ENCODE assay signal across 12 mouse cellular contexts in the genomic region with DNA sequence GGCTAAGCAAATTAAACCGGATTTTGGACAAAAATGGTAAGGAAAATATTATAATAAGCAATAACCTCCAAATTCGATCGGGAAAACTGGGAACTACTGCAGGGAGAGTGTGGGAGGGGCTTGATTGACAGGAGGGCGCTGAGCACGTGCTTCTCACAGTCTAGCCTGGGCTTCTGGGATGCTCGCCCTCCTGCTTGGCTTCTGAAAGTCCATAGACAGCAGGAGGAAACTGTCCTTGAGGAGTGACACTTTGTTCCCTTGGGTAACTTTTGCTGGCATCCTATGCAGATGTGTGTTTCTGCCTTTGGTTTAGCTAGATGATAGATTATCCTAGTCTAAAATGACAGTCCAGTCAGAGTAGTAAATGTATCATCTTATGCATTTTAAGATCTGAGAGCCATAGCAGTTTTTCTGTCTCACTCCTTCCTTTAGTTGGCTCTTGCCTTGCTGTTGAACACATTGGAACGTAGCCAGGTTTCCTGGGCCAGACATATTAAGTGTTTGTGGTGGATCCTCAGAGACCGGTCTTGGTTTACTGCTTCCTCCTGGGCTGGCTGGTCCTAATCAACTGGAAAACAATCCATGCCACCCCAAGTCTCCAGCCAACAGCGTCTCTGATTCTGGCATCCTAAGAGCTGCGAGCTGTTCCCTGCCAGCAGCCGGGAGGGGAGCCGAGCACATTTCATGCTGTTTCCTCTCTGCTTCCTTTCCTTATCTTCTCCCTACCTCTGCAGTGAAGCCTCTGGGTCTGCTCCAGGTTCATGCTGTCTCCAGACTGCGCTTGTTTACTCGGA. TPM values are rescaled to one million over a fixed set of nuclear protein-coding genes. Genes with fewer than 3 reads are reported as not detected.
DNase-seq lines count a peak whose midpoint lies in the region; ATAC-seq lines count a peak whose summit lies in the region.
"Had no signal": no experiment of that assay in that cellular context is flagged by ENCODE, and none has a peak within 500 bp of the region (broad histone marks: within the 10 kb centered on the region; RNA-seq: fewer than 3 reads in every experiment).

No protein-coding gene starts in this region.

- no peaks in the 10 kb centered on the region for H3K27me3 ChIP-seq in hindbrain, embryonic 14.5 days (ENCODE audit: control insufficient read depth, insufficient read depth, low read length)
- no peaks in the 10 kb centered on the region for H3K27me3 ChIP-seq in hindbrain, embryonic 12.5 days
- H3K27me3 ChIP-seq in forebrain, embryonic 16.5 days (replicated peaks; ENCODE audit: control insufficient read depth, insufficient read depth, low read length) = no peaks in the 10 kb centered on the region
- H3K27me3 ChIP-seq: liver, embryonic 15.5 days had no signal

- no peaks in the 10 kb centered on the region for H3K4me1 ChIP-seq in hindbrain, embryonic 14.5 days (replicated peaks; ENCODE audit: control insufficient read depth, insufficient read depth, low read length)
- no peaks in the 10 kb centered on the region; the same call in 1 of the 2 replicates for H3K4me1 ChIP-seq in hindbrain, embryonic 12.5 days
- no peaks in the 10 kb centered on the region; the same call in 1 of the 2 replicates for H3K4me1 ChIP-seq in forebrain, embryonic 16.5 days (replicated peaks; ENCODE audit: control insufficient read depth, insufficient read depth, low read length)
- H3K4me1 ChIP-seq: heart, embryonic 15.5 days; liver, embryonic 15.5 days had no signal

- peak; percentile 49; the same call in 1 of the 2 replicates for ATAC-seq in hindbrain, embryonic 14.5 days (ENCODE audit: low FRiP score)
- no peak for ATAC-seq in hindbrain, embryonic 12.5 days (ENCODE audit: low FRiP score)
- ATAC-seq in forebrain, embryonic 16.5 days = peak; percentile 71
- no peak for ATAC-seq in erythroid progenitor cell, adult 5-6 weeks (replicated peaks; ENCODE audit: low FRiP score, poor library complexity, severe bottlenecking)

- no peak overlapping the region for H3K4me3 ChIP-seq in hindbrain, embryonic 14.5 days (replicated peaks; ENCODE audit: low read length)
- no peak overlapping the region for H3K4me3 ChIP-seq in hindbrain, embryonic 12.5 days
- no peak overlapping the region for H3K4me3 ChIP-seq in forebrain, embryonic 16.5 days (replicated peaks; ENCODE audit: low read length)
- H3K4me3 ChIP-seq: heart, embryonic 15.5 days; liver, embryonic 15.5 days had no signal

- H3K9ac ChIP-seq in hindbrain, embryonic 14.5 days = no peak overlapping the region
- no peak overlapping the region for H3K9ac ChIP-seq in hindbrain, embryonic 12.5 days
- no peak overlapping the region for H3K9ac ChIP-seq in forebrain, embryonic 16.5 days (replicated peaks; ENCODE audit: low read depth, low read length)
- H3K9ac ChIP-seq: heart, embryonic 15.5 days; liver, embryonic 15.5 days had no signal

- DNase-seq in hindbrain, embryonic 14.5 days (ENCODE audit: low spot score) = no peak
- DNase-seq in urinary bladder, postnatal 14 days (ENCODE audit: low spot score) = peak; percentile 25
- DNase-seq in urinary bladder, postnatal 36 days (ENCODE audit: low spot score in 2 of 2) = no peak
- DNase-seq in spleen, postnatal 36 days (ENCODE audit: low spot score in 2 of 2) = no peak
- DNase-seq: right cerebral cortex, postnatal 14 days; thymus, postnatal 25 days had no signal

- WGBS in hindbrain, embryonic 14.5 days = 65% methylated on average over 14 of the region's 14 CpGs
- 70% methylated on average over 14 of the region's 14 CpGs for WGBS in hindbrain, embryonic 12.5 days
- WGBS in forebrain, embryonic 16.5 days = 63% methylated on average over 14 of the region's 14 CpGs

- no peak overlapping the region for H3K4me2 ChIP-seq in hindbrain, embryonic 14.5 days (replicated peaks)
- no peak overlapping the region for H3K4me2 ChIP-seq in hindbrain, embryonic 12.5 days (replicated peaks)
- H3K4me2 ChIP-seq in forebrain, embryonic 16.5 days (ENCODE audit: low read length) = no peak overlapping the region
- H3K4me2 ChIP-seq: heart, embryonic 15.5 days; liver, embryonic 15.5 days had no signal

- no peaks in the 10 kb centered on the region for H3K9me3 ChIP-seq in hindbrain, embryonic 14.5 days (ENCODE audit: control insufficient read depth, low read length)
- H3K9me3 ChIP-seq in hindbrain, embryonic 12.5 days (replicated peaks) = no peaks in the 10 kb centered on the region
- no peaks in the 10 kb centered on the region for H3K9me3 ChIP-seq in forebrain, embryonic 16.5 days (ENCODE audit: control insufficient read depth, low read length)
- H3K9me3 ChIP-seq: heart, embryonic 15.5 days; liver, embryonic 15.5 days had no signal

- no peaks in the 10 kb centered on the region for H3K36me3 ChIP-seq in hindbrain, embryonic 14.5 days (replicated peaks; ENCODE audit: control insufficient read depth, insufficient read depth)
- no peaks in the 10 kb centered on the region for H3K36me3 ChIP-seq in hindbrain, embryonic 12.5 days
- no peaks in the 10 kb centered on the region for H3K36me3 ChIP-seq in forebrain, embryonic 16.5 days (ENCODE audit: control insufficient read depth, insufficient read depth)
- H3K36me3 ChIP-seq: heart, embryonic 15.5 days; liver, embryonic 15.5 days had no signal

- H3K27ac ChIP-seq in hindbrain, embryonic 14.5 days = no peak overlapping the region
- H3K27ac ChIP-seq in hindbrain, embryonic 12.5 days = no peak overlapping the region
- H3K27ac ChIP-seq in forebrain, embryonic 16.5 days (ENCODE audit: low read length) = no peak overlapping the region
- H3K27ac ChIP-seq: heart, embryonic 15.5 days; liver, embryonic 15.5 days had no signal

RNA-seq across cellular contexts. Expression of a gene that starts 8.1 kb away (rescaled TPM):
- 2.1 and 2.4 TPM in 2 replicates for polyA plus RNA-seq in hindbrain, embryonic 14.5 days (2014; fragmentation: Nextera tagmentation; extraction: Ambion mirVana)
- polyA plus RNA-seq in hindbrain, embryonic 12.5 days (2016; fragmentation: Nextera tagmentation; extraction: Ambion mirVana) = 0.35 and 0.59 TPM in 2 replicates
- polyA plus RNA-seq in forebrain, embryonic 16.5 days (2015; fragmentation: Nextera tagmentation; extraction: Ambion mirVana) = 0.94 and 2.0 TPM in 2 replicates
- total RNA-seq in erythroid progenitor cell, adult 5-6 weeks (2015; ENCODE audit: low replicate concordance) = not detected in 2 replicates
- total RNA-seq in erythroid progenitor cell, adult 5-6 weeks (2017; ENCODE audit: low replicate concordance) = not detected in 2 replicates
- total RNA-seq: ES-E14 had no signal
- polyA plus RNA-seq: heart, embryonic 15.5 days; liver, embryonic 15.5 days had no signal

Comparison
In these comparisons a context has a peak if more than half of its experiments do, and no peak if none do; other contexts are left out.
1. ATAC-seq: peak in hindbrain, embryonic 14.5 days (single experiment) and forebrain, embryonic 16.5 days (single experiment); none in hindbrain, embryonic 12.5 days (single experiment) and erythroid progenitor cell, adult 5-6 weeks (single experiment).